Mouse (Mus musculus) liver, postnatal 0 days (tissue): Measurements from ENCODE around the gene Gna13.

ENCODE experiments used
- CTCF ChIP-seq: sonication (generic); IDR thresholded peaks from 2 replicates; pipeline ENCODE4 v1.5.1; 2016; ENCODE audit warnings: antibody characterized with exemption, low read depth
- EP300 ChIP-seq: IDR thresholded peaks from 2 replicates; pipeline ENCODE4 v1.6.1; 2016; ENCODE audit warnings: antibody characterized with exemption, low read depth, mild to moderate bottlenecking

GRCm38 (mm10) chr11:109376484-109377143 is 14.0 kb downstream of the Gna13 start:
- TF ChIP-seq CTCF (no peak), EP300 (no peak)
